Mouse (Mus musculus) kidney, adult 11 months (tissue): ENCODE measurements around the gene Tecpr2.

Source experiments
- DNase-seq: peaks from one replicate; pipeline ENCODE4 v3.0.0; 2022

Gene Tecpr2

GRCm38 (mm10) chr12:110865571-110865970, 23.5 kb upstream of the Tecpr2 start:
- no peak for DNase-seq

- DNase-seq, result peak; percentile 41
Measured at GRCm38 (mm10) chr12:110865989-110866388, 23.1 kb upstream of the Tecpr2 start.

GRCm38 (mm10) chr12:110870107-110870506, 19.0 kb upstream of the Tecpr2 start:
- DNase-seq, result no peak

GRCm38 (mm10) chr12:110871247-110871646, 17.8 kb upstream of the Tecpr2 start:
- no peak for DNase-seq

DNA sequence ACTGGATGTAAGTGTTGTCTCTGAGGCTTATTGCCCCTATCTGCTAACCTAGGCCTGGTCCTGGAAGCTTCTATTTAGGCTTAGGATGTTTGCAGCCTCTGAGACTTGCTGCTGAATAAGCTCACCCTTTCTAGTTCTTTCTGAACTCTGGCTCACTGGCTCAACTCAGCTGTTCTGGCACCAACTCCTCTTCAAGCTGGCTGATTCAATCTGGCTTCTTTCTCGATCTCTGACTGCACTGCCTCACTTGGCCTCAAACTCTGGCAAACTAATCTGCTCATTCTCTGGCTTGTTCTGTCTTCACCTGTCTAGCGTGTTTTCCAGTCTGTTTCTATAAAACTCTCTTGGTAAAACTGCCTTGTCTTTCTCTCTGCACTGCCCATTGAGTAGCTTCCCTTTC, 13.7 kb upstream of the Tecpr2 start:
- no peak for DNase-seq

DNA sequence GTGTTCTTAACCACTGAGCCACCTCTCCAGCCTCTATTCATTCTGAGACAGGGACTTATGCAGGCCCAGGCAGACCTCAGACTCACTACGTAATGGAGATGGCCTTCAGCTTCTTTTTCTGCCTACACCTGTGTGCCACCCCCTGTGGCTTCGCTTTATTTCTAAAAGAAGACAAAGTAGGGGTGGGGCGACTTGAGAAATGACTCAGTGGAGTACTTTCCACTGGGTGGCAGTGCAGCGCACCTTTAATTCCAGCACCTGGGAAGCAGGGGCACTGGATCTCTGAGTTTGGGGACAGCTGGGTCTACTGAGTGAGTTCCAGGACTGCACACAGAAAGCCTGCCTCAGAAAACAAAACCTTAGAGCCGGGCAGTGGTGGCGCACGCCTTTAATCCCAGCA, 6.8 kb upstream of the Tecpr2 start:
- no peak for DNase-seq

GRCm38 (mm10) chr12:110885251-110885650, 3.8 kb upstream of the Tecpr2 start:
- DNase-seq, result peak; percentile 64

DNA sequence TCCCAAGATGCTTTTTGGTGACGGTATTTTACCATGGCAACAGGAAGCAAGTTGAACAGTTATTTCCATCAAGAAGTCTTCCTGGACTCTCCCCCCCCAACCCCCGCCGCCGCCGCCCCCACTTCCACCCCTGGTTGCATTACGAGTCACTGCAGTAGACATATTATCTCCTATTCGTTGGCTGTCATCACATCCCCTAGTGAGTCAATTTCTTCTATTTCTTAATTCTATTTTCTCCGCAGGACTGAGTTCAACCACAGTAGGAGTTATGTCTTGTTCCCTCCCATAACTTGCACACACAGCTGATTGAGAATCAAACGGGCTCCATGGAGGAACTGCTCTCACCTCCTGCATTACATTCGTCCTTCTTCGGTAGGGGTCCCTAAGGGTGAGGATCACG, 958 bp upstream of the Tecpr2 start:
- DNase-seq, result no peak

GRCm38 (mm10) chr12:110888606-110889005, 458 bp upstream of the Tecpr2 start:
- no peak for DNase-seq

- DNase-seq, result no peak
Measured at GRCm38 (mm10) chr12:110891887-110892286, 2.8 kb downstream of the Tecpr2 start.

GRCm38 (mm10) chr12:110902106-110902505, 13.0 kb downstream of the Tecpr2 start:
- DNase-seq, result no peak

DNA sequence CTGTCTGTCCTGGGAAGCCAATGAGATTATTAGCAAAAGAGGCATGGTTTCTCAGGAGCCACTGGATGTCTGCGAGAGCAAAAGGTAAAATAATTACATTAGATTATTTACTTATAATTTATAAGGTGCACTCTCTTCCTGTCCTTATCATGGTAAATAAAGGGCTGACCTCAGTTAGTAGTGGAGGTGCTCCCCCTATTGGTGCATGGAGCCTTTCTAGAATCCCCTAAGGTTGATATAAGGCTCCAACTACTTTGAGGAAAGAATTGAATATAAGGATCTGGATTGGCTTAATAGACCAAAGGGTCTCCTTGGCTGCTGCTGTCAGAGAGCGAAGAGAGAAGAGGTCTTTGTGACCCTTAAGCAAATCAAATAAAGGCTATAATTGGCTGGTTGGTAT, 14.5 kb downstream of the Tecpr2 start:
- no peak for DNase-seq

DNA sequence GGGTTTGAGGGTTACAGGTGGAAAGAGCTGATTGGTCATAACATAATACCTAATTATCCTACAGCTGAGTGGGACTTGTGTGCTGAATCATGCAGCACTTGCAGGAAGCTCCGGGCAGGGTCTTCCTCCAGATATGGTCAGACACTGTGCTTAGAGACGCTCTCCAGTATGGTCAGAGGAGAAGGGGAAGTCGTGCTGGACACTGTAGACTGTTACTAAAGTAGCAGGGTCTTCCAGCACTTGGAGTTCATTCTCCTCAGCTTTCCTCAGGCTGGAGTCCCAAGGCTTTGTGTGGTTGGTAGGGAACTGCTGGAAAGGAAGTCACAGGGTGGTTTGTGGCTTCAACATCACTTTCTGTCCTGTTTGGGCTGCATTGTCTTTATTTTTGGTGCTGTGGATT, 18.8 kb downstream of the Tecpr2 start:
- no peak for DNase-seq

GRCm38 (mm10) chr12:110909962-110910361, 20.9 kb downstream of the Tecpr2 start:
- no peak for DNase-seq

DNA sequence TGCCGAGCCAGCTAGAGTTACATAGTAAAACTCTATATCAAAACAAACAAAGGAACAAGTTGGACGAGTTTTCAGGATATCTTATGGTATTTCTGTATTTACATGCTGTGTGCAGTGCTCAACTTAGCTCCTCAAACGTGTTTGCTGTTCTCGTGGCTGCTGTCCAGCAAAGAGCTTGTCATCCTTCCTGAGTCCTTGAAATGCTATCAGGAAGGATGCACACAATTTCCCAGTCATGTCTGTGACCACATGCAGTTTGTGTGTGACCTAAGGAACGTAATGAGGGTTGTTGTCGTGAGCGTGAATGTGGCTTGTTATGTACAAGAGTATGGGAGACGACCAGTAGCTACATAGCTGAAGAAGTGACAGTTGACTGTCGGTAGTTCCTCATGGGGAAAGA, 26.7 kb downstream of the Tecpr2 start:
- DNase-seq, result no peak

DNA sequence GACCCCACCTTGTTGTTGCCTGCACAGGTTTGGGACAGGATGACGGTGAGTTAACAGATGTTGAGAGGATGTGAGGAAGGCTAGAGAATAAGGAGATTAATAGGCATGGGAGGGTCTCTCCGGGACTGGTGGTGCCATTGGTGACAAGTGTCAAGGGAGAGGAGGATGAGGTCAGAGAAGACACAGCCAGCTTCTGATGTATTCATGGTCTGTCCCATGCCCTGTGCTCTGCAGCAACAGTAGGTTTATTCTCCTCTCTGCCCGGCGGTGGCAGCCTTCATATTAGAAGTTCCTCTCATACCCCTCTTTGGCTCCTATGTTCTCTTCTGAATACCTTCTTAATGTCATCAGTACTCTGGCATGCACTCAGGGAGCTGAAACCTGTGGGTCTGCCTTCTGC, 31.2 kb downstream of the Tecpr2 start:
- no peak for DNase-seq

- DNase-seq, result no peak
Measured at GRCm38 (mm10) chr12:110921572-110921971, 32.5 kb downstream of the Tecpr2 start.

DNA sequence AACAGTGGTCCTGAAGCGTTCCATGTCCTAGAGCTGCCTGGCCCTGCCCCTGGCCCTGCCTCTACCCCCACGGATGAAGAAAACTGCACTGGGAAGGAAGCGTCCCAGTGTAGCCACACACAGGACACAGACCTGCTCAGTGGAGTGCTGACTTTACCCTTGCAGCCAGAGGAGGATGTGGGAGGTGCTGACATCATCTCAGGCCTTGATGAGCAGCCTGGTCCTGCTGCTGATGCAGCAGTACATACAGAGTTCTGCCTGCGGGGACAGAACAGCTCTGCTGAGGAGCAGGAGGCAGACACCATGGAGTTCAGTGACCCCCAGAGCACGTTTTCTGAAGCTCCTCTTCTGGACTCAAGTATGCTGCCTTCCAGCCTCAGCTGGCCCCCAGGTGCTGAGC, 43.8 kb downstream of the Tecpr2 start:
- DNase-seq, result no peak

DNA sequence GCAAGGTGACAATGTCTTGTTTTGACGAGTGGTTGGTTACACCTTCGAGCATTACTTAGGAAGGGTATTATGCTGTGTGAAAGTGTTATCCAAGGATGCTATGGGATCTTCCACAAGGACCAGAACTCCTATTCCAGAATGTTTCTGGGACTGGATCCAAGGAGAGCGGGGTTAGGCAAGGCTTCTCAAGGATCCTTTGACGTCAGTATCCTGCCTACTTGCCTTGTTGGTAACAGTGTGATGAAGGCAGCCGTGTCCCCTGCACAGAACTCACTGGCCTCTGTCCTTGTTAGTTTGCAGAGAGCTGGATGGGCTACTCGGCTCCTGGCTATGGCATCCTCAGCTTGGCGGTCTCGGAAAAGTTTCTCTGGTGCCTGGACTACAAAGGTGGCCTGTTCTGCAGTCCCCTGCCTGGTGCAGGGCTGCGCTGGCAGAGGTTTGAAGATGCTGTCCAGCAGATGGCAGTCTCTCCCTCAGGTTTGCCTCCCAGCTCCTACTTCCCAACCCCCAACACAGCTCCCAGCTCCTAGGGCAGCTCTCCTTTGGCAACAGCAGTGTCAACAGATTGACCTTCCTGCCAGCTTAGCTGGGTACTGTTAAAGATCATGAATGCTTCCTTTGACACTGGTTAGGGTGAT, 47.0 kb downstream of the Tecpr2 start:
- DNase-seq, result peak; percentile 80

DNA sequence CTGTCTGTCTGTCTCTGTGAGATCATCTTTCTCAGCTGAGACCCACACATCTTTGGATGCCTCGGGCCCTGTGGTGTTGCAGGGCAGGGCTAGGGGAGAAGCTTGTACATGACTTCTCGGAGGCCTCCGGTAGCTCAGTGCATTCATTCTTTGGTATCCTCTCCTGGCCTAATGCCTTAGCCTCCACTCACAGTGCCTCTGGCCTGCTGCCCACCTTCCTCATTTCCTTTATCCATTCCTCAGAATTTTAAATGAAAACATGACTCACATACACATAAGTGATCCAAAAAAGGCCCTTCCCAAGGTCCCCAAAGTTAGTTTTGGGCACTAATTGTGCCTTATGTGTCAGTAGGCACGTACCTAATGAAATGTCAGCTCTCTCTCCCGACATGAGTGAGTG, 48.4 kb downstream of the Tecpr2 start:
- no peak for DNase-seq

- no peak for DNase-seq
Measured at GRCm38 (mm10) chr12:110939385-110939784, 50.3 kb downstream of the Tecpr2 start.

DNA sequence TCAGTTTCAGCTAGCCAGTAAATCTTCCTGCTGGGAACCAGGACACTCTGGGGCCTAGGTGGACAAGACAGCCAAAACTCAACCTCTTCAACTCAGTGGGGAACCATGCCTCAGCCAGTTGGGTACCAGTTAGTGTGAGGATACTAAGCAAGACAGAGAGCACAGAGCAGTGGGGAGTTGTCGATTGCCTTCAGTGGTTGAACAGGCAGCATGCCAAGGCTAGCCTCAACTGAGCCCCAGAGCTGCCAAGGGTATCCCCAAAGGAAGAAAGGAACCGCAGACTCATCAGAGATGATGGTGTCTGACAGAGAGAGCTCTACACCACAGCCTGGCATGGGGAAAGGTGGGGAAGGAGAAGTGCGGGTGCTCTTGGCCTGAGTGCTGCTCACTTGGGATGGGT, 51.8 kb downstream of the Tecpr2 start:
- DNase-seq, result no peak

GRCm38 (mm10) chr12:110946216-110946615, 57.2 kb downstream of the Tecpr2 start:
- no peak for DNase-seq

GRCm38 (mm10) chr12:110948082-110948909, 59.2 kb downstream of the Tecpr2 start:
- DNase-seq, result no peak

DNA sequence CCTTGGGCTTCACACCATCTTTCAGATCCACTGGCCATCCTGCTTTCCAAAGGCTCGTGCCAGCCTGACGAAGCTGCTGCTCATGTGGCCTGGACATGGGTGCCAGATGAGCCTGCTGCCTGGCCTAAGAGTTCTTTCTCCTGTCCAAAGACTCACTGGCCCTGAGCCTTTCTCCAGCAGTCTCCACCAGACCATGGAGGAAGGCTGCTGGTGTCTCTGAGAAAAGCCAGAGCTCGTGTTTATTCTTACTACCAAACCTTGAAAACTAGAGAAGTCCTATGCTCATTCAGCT, 59.8 kb downstream of the Tecpr2 start:
- DNase-seq, result no peak
